ENCODE assay signal across 12 mouse cellular contexts in genomic region chr10:70437289-70437688, GRCm38 (mm10). TPM values are rescaled to one million over a fixed set of nuclear protein-coding genes. Genes with fewer than 3 reads are reported as not detected.
DNase-seq lines count a peak whose midpoint lies in the region; ATAC-seq and TF ChIP-seq lines count a peak whose summit lies in the region.
"Had no signal": no experiment of that assay in that cellular context is flagged by ENCODE, and none has a peak within 500 bp of the region (broad histone marks: within the 10 kb centered on the region; RNA-seq: fewer than 3 reads in every experiment).

No protein-coding gene starts in this region.

- H3K9me3 ChIP-seq in forebrain, embryonic 11.5 days (ENCODE audit: control insufficient read depth, low read length), result no peaks in the 10 kb centered on the region
- H3K9me3 ChIP-seq: limb, embryonic 12.5 days; midbrain, embryonic 10.5 days had no signal

- no peak overlapping the region for H3K4me3 ChIP-seq in lung, adult 2 months (replicated peaks; ENCODE audit: extremely low read depth, low read depth, low read length)
- no peak overlapping the region for H3K4me3 ChIP-seq in forebrain, embryonic 11.5 days (ENCODE audit: low read depth, low read length)
- H3K4me3 ChIP-seq: limb, embryonic 12.5 days; midbrain, embryonic 10.5 days had no signal

- TF ChIP-seq POLR2A in lung, adult 2 months (IDR thresholded peaks at IDR 0.05; ENCODE audit: borderline replicate concordance, extremely low read depth, low read depth, low read length), result no peak

- 47% methylated on average over 5 of the region's 5 CpGs for WGBS in lung, adult 2 months
- 87% methylated on average over 5 of the region's 5 CpGs for WGBS in forebrain, embryonic 11.5 days

- H3K9ac ChIP-seq in forebrain, embryonic 11.5 days (ENCODE audit: low read length), result no peak overlapping the region
- H3K9ac ChIP-seq: limb, embryonic 12.5 days had no signal

- no peak for TF ChIP-seq CTCF in lung, adult 2 months (IDR thresholded peaks at IDR 0.05; ENCODE audit: insufficient read depth, low read length)

- peak; percentile 56 for DNase-seq in adrenal gland, postnatal 10 days
- DNase-seq in adrenal gland, adult 18-20 months (ENCODE audit: low spot score in 2 of 2), result no peak
- DNase-seq in gastrocnemius, adult 18-20 months (ENCODE audit: low spot score), result peak; percentile 55
- peak; percentile 76 to 81 for DNase-seq in heart, postnatal 10 days
- DNase-seq in lung, adult 2 months, result peak; percentile 16
- no peak for DNase-seq in forebrain, embryonic 11.5 days (ENCODE audit: low spot score)
- DNase-seq in B cell, adult 2 months, result no peak
- no peak for DNase-seq in urinary bladder, postnatal 25 days (ENCODE audit: low spot score)

- H3K27ac ChIP-seq in forebrain, embryonic 11.5 days (ENCODE audit: low read depth, low read length), result no peak overlapping the region
- H3K27ac ChIP-seq: limb, embryonic 12.5 days; midbrain, embryonic 10.5 days had no signal

- H3K27me3 ChIP-seq in forebrain, embryonic 11.5 days (ENCODE audit: control insufficient read depth, insufficient read depth, low read length), result no peaks in the 10 kb centered on the region
- H3K27me3 ChIP-seq: limb, embryonic 12.5 days; Patski had no signal

- no peak overlapping the region for H3K4me2 ChIP-seq in forebrain, embryonic 11.5 days (ENCODE audit: low read depth, low read length, severe bottlenecking)
- H3K4me2 ChIP-seq: limb, embryonic 12.5 days had no signal

- ATAC-seq in forebrain, embryonic 11.5 days (replicated peaks; ENCODE audit: low FRiP score), result no peak
- ATAC-seq: intestine, embryonic 16.5 days; Patski had no signal

- no peaks in the 10 kb centered on the region for H3K36me3 ChIP-seq in forebrain, embryonic 11.5 days (ENCODE audit: control insufficient read depth, insufficient read depth, low read length)
- H3K36me3 ChIP-seq: limb, embryonic 12.5 days; midbrain, embryonic 10.5 days had no signal

- peaks cover 8% of the 10 kb centered on the region; the same call in 1 of the 2 replicates for H3K4me1 ChIP-seq in lung, adult 2 months (ENCODE audit: control insufficient read depth, insufficient read depth, low read length)
- no peaks in the 10 kb centered on the region; the same call in 1 of the 2 replicates for H3K4me1 ChIP-seq in forebrain, embryonic 11.5 days (replicated peaks; ENCODE audit: control insufficient read depth, insufficient read depth, low read length)

- intact Hi-C loops in heart, postnatal 10 days (cut with DNase I), result no loop called here

RNA-seq across cellular contexts. Expression of gene Fam13c, which starts 3.0 kb away (rescaled TPM):
- total RNA-seq in adrenal gland, postnatal 10 days (2021), result 10 to 100 TPM; 13.2 to 16.2 TPM
- 10 to 100 TPM; 14.4 to 23.0 TPM for total RNA-seq in adrenal gland, adult 18-20 months (2021)
- 1 to 10 TPM; 4.6 to 6.3 TPM for total RNA-seq in gastrocnemius, adult 18-20 months (2021)
- total RNA-seq in heart, postnatal 10 days (2021), result 1 to 10 TPM; 6.9 to 8.9 TPM
- 5.8 and 8.0 TPM in 2 replicates for polyA plus RNA-seq in lung, adult 2 months (2012; rRNA removed)
- 11.7 and 13.6 TPM in 2 replicates for polyA plus RNA-seq in forebrain, embryonic 11.5 days (2014; fragmentation: Nextera tagmentation; extraction: Ambion mirVana)

Comparison
In these comparisons a context has a peak if more than half of its experiments do, and no peak if none do; other contexts are left out.
1. DNase-seq: peak in adrenal gland, postnatal 10 days (single experiment), gastrocnemius, adult 18-20 months (single experiment), heart, postnatal 10 days (2 of 2) and lung, adult 2 months (single experiment); none in adrenal gland, adult 18-20 months (0 of 2), forebrain, embryonic 11.5 days (single experiment), B cell, adult 2 months (0 of 2) and urinary bladder, postnatal 25 days (single experiment).